Mouse (Mus musculus) liver, adult 2 months (tissue): ENCODE data around the gene Cfap54. TPM values are rescaled to one million over a fixed set of nuclear protein-coding genes. Genes with fewer than 3 reads are reported as not detected.

Experiments
- DNase-seq: peaks from one replicate; pipeline ENCODE4 v3.0.0-alpha.2; 2011; ENCODE audit warnings: low read depth, low spot score; ENCODE audit errors: extremely low read depth
- H3K27ac ChIP-seq: fragments of 200-500 bp; replicated peaks from 2 replicates; pipeline ENCODE4 v1.5.1; 2012; ENCODE audit warnings: low read depth, mild to moderate bottlenecking, control low read depth, inconsistent platforms, low read length; ENCODE audit not compliant: insufficient read depth
- H3K27me3 ChIP-seq: fragments of 200-500 bp; 2 replicates; pipeline ENCODE4 v1.6.1; 2012; ENCODE audit warnings: mild to moderate bottlenecking, moderate library complexity, low read length, inconsistent platforms; ENCODE audit not compliant: control insufficient read depth, insufficient read depth
- H3K36me3 ChIP-seq: fragments of 200-500 bp; 2 replicates; pipeline ENCODE4 v1.6.1; 2012; ENCODE audit warnings: low read length, inconsistent platforms; ENCODE audit not compliant: control insufficient read depth, insufficient read depth
- H3K4me1 ChIP-seq: fragments of 200-500 bp; 2 replicates; pipeline ENCODE4 v1.6.1; 2011; ENCODE audit warnings: low read length; ENCODE audit not compliant: control insufficient read depth, insufficient read depth
- H3K4me3 ChIP-seq: fragments of 200-500 bp; 2 replicates; pipeline ENCODE4 v1.5.1; 2011; ENCODE audit warnings: low read depth, mild to moderate bottlenecking, control low read depth, low read length, moderate library complexity; ENCODE audit not compliant: insufficient read depth
- H3K79me2 ChIP-seq: fragments of 200-500 bp; 2 replicates; pipeline ENCODE4 v1.6.1; 2012; ENCODE audit warnings: inconsistent platforms, mild to moderate bottlenecking, low read length, moderate library complexity; ENCODE audit not compliant: control insufficient read depth, insufficient read depth
- H3K9ac ChIP-seq: fragments of 200-500 bp; 2 replicates; pipeline ENCODE4 v1.6.1; 2012; ENCODE audit warnings: low read depth, mild to moderate bottlenecking, control low read depth, inconsistent platforms, low read length
- CTCF ChIP-seq: fragments of 200-500 bp; IDR thresholded peaks from 2 replicates; pipeline ENCODE4 v1.5.1; 2011; ENCODE audit warnings: low read depth, low read length, control low read depth
- POLR2A ChIP-seq: fragments of 200-500 bp; IDR thresholded peaks from 2 replicates; pipeline ENCODE4 v1.6.1; 2011; ENCODE audit warnings: low read length, control low read depth; ENCODE audit not compliant: insufficient read depth; ENCODE audit errors: extremely low read depth
- WGBS: fragments of 180-500 bp; shearing (Covaris S2); methylation state at CpG from one replicate; pipeline ENCODE4 v1.1.7; 2018; 5-methylcytosine and 5-hydroxymethylcytosine counted together
- polyA plus RNA-seq: library from polyadenylated mRNA; depleted of rRNA; stranded (reverse); fragments of >200 nt; gene quantifications from 2 replicates; pipeline ENCODE4 v1.2.3, GENCODE M21; 2012
- total RNA-seq: library from RNA; depleted of rRNA; stranded (reverse); fragments of >200 nt; gene quantifications from 2 replicates; pipeline ENCODE4 v1.2.3, GENCODE M21; 2014

Gene Cfap54
- total and polyA plus RNA-seq, 2 experiments = 0.27 to 0.65 TPM

DNA sequence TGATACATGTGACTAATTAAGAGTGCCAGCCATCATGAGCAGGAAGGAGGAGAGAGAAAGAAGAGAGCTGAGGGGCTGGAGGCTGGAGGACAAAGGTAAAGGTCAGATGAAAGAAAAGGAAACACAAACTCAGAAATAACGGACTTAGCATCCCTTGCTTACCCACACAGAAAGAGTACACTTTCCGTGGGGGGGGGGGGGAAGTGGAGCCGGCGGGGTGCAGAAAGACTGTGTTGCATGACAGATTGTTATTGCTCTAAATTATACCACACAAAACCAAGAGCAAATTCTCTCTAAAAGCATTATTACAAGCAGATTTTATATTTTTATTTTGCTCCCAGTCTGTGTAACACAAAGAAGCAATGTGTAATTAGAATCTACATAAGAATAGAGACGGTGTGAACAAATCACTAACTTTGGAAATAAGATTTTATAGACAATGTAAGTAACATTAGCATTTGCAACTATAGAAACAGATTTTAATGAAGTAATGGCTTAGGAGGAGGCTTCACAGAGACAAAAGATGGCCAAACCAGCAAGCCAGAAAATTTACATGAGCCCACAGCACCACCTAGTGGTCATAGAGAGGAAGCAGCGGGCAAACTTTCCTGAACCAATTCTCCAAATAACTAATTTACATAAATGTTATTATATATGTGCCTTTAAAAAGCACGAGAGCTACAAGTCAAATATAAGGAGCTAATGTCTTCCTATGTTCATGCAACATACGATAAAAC lies 67.2 kb downstream of the Cfap54 start:
- H3K36me3 ChIP-seq = no peaks in the 10 kb centered on the region
- no peaks in the 10 kb centered on the region for H3K4me1 ChIP-seq
- no peaks in the 10 kb centered on the region for H3K27me3 ChIP-seq
- TF ChIP-seq POLR2A (no peak), CTCF (peak; percentile 57; the same call in 1 of the 2 replicates)
- DNase-seq = peak; percentile 25
- H3K79me2 ChIP-seq = no peaks in the 10 kb centered on the region
- 53% methylated on average over 8 of the region's 8 CpGs for WGBS
- no peak overlapping the region for H3K9ac ChIP-seq
- no peak overlapping the region for H3K27ac ChIP-seq
- H3K4me3 ChIP-seq = no peak overlapping the region

DNA sequence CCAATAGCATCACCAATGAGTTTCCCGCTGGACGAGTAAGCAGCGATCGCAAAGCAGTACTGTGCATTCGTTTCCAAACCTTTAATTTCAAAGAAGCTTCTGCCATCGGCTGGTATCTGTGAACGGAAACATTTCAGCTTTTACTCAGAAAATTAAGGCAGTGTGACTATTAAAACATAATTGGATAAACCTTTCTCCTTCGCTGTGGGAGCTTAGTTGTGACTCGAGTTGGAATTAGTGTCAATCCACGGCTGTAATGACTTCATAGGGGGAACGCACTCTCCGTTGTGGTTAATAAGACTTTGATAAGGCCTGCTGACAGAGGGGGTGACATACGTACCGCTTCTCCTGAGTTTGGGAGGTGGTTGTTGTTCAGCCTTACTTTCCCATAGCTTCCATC lies 70.3 kb downstream of the Cfap54 start:
- Histone ChIP-seq H3K9ac (no peak overlapping the region), H3K27me3 (no peaks in the 10 kb centered on the region), H3K27ac (no peak overlapping the region), H3K79me2 (no peaks in the 10 kb centered on the region), H3K4me3 (no peak overlapping the region), H3K36me3 (no peaks in the 10 kb centered on the region), H3K4me1 (no peaks in the 10 kb centered on the region)
- TF ChIP-seq CTCF (no peak), POLR2A (no peak)
- WGBS = 87% methylated on average over 14 of the region's 14 CpGs
- no peak for DNase-seq

DNA sequence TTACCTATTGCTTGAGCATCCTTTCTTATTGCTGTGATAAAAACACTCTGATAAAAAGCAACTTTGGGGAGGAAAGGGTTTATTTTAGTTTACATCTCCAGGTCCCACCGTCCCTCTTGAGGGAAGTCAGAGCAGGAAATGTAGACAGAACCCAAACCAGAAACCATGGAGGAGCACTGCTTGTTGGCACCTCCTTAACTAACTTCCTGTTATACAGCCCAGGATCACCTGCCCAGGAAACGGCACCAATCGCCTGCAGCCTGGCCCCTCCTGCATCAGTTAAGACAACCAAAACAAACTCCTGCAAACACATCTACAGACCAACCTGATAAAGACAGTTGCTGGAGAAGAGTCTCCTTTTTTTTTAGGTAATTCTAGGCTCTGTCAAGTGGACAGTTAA lies 74.4 kb downstream of the Cfap54 start:
- TF ChIP-seq CTCF (no peak), POLR2A (no peak)
- Histone ChIP-seq H3K4me1 (no peaks in the 10 kb centered on the region), H3K27me3 (no peaks in the 10 kb centered on the region), H3K9ac (no peak overlapping the region), H3K27ac (no peak overlapping the region), H3K4me3 (no peak overlapping the region), H3K36me3 (no peaks in the 10 kb centered on the region), H3K79me2 (no peaks in the 10 kb centered on the region)
- 39% methylated on average over 3 of the region's 3 CpGs for WGBS
- no peak for DNase-seq

DNA sequence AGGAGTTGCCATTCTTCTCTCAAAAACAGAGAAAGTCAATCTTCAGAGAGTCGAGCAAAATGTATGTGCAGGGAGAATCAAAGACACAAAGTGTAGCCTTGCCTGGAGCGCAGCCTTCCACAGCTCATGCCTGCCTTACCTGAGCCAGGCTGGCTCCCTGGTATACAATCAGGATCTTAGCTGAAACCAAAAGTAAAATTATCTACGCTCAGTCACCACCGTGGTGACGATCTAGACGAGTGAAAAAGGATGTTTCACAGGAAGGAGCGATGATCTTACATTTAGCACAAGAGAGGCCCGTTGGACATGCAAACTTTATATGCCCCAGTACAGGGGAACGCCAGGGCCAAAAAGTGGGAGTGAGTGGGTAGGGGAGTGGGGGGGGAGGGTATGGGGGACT lies 75.0 kb downstream of the Cfap54 start:
- no peak for DNase-seq
- H3K79me2 ChIP-seq = no peaks in the 10 kb centered on the region
- 75% methylated on average over 9 of the region's 9 CpGs for WGBS

DNA sequence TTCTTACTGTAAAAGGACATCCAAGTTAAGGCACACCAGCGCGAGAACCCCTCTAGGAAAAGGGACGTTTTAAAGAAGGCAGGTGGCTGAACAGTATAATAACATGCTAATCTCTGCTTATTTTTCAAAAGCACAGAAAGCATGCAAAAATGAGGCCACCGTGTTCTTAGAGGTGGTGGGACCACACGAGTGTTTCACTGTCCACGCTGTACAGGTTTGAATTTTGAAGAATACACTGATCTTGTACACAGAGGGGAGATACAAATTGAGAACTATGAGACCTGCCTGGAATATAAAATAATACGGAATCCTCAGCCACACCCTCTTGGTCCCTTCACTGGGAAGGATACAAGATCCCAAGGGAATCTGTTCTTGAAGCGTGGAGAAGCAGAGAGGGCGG lies 82.9 kb downstream of the Cfap54 start:
- no peak overlapping the region for H3K27ac ChIP-seq
- WGBS = 85% methylated on average over 9 of the region's 9 CpGs
- no peaks in the 10 kb centered on the region for H3K4me1 ChIP-seq
- no peaks in the 10 kb centered on the region for H3K36me3 ChIP-seq
- H3K9ac ChIP-seq = no peak overlapping the region
- no peak overlapping the region for H3K4me3 ChIP-seq
- no peak for DNase-seq
- TF ChIP-seq CTCF (no peak), POLR2A (no peak)
- H3K79me2 ChIP-seq = no peaks in the 10 kb centered on the region
- no peaks in the 10 kb centered on the region for H3K27me3 ChIP-seq

More for the DNA sequence above, 75.0 kb downstream of the Cfap54 start:
- no peak for TF ChIP-seq CTCF
- no peak for TF ChIP-seq POLR2A
- no peaks in the 10 kb centered on the region for H3K27me3 ChIP-seq
- H3K9ac ChIP-seq = no peak overlapping the region
- H3K27ac ChIP-seq = no peak overlapping the region
- H3K4me1 ChIP-seq = no peaks in the 10 kb centered on the region
- H3K36me3 ChIP-seq = no peaks in the 10 kb centered on the region
- H3K4me3 ChIP-seq = no peak overlapping the region

DNA sequence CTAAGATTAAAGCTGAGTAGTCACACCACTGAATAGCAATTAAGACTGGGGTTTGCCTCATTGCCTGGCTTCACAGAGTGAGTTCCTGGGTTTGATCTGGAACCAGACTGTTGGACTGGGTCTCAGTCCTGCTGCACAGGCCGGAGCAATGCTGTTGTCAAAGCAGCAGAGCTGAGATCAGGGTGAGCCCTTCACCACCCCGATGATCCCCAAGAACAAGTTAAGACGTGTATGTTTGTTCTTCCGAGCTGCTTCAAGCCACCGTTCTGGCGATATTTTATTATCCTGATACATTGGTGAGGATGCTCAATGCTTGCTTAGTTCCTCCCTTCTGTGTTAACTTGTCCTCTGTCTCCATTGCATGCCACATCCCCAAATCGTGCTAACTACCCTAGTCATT lies 86.2 kb downstream of the Cfap54 start:
- 88% methylated on average over 7 of the region's 7 CpGs for WGBS
- no peak overlapping the region for H3K27ac ChIP-seq
- no peak overlapping the region for H3K4me3 ChIP-seq
- TF ChIP-seq CTCF (no peak), POLR2A (no peak)
- no peak for DNase-seq
- no peak overlapping the region for H3K9ac ChIP-seq
- no peaks in the 10 kb centered on the region for H3K79me2 ChIP-seq
- H3K4me1 ChIP-seq = no peaks in the 10 kb centered on the region
- H3K36me3 ChIP-seq = no peaks in the 10 kb centered on the region
- H3K27me3 ChIP-seq = no peaks in the 10 kb centered on the region
